Mouse (Mus musculus) megakaryocyte-erythroid progenitor cell, adult 5-6 weeks (primary cell): ENCODE results near the gene Rita1. TPM values are rescaled to one million over a fixed set of nuclear protein-coding genes. Genes with fewer than 3 reads are reported as not detected.

Experiments used
- ATAC-seq: replicated peaks from 2 replicates; pipeline ENCODE4 v1.8.0; 2016; ENCODE audit warnings: mild to moderate bottlenecking, inconsistent platforms; ENCODE audit not compliant: severe bottlenecking, poor library complexity, low FRiP score, low TSS enrichment
- total RNA-seq, 2 experiments: library from RNA; stranded (forward) in 1 of 2; stranded (reverse) in 1 of 2; fragments of 200-1000, 215-1000 nt in 1 of 2; fragments of >200 nt in 1 of 2; fragmentation: Nextera tagmentation in 1 of 2; gene quantifications; 2 replicates each; pipeline ENCODE4 v1.2.3; 2014 to 2017

Gene Rita1
- total RNA-seq, 2 experiments from 2014 or later: 5.5 to 11.8 TPM

GRCm38 (mm10) chr5:120605241-120605661 is 7.1 kb downstream of the Rita1 start:
- ATAC-seq: no peak

DNA sequence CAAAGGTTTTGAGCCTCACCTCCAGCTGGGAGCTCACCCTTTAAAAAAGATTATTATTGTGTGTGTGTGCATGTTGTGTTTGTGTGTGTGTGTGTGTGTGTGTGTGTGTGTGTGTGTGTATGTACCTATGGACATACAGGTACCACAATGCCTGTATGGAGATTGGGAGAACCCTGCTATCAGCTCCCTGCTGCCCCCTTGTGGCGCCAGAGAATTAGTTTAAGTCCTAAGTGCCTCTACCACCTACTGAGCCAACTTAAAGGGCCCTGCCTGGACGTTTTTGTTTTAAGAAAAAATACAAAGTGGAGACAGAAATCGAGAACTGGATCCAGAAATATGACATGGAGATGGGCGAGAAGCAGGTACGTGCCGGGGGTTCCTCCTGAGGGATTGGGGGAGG is 7.5 kb downstream of the Rita1 start:
- no peak for ATAC-seq

DNA sequence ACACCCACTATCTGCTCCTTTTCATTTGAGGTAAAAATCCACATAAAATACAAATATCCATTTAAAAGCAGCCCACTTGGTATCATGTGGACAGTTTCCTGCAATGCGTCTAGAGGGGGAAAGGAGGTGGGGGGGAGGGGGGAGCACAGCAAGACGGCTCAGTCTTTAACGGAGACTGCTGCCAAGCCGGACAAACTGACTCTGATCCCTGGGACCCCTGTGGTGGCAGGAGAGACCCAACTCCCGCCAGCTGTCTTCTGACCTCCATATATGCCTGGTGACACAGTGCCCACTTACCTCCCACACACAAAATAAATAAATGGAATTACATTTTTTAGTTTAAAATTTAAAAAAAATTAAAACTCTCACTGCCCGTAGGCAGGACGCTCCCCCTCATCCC is 8.9 kb downstream of the Rita1 start:
- no peak for ATAC-seq

GRCm38 (mm10) chr5:120602210-120602609 is 10.2 kb downstream of the Rita1 start:
- no peak for ATAC-seq

DNA sequence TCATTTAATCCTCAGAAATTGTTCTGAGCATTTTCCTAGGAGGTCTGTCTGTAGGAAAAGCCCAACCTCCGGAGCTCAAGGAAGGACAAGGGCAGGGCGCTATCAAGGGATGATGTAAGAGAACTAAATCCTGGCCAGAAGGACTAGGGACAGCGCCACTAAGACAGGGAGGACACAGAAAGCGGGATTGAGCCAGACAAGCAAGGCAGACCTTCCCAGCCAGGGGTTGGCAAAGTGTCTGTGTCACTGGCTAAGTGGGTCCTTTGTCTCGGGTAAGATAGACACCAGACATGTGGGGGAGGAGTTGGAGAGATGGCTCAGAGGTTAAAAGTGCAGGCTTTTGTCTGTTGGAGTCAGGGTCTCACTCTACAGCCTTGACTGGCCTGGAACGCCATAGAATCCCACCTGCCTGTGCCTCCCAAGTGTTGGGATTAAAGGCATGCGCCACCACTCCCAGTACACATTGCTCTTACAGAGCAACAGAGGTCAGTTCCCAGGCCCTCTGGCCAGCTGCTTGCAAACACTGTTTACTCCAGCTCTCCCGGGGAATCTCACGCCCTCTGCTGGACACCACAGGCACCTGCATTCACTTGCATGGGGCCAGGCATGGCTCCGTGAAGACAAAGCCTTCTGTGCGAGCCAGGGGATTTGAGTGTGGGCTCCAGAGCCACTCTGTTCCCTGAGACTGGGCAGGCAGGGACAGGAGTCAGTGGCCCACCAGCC is 11.3 kb downstream of the Rita1 start:
- peak; percentile 24; the same call in 1 of the 2 replicates for ATAC-seq

GRCm38 (mm10) chr5:120599625-120600024 is 12.8 kb downstream of the Rita1 start:
- ATAC-seq: peak; percentile 84

DNA sequence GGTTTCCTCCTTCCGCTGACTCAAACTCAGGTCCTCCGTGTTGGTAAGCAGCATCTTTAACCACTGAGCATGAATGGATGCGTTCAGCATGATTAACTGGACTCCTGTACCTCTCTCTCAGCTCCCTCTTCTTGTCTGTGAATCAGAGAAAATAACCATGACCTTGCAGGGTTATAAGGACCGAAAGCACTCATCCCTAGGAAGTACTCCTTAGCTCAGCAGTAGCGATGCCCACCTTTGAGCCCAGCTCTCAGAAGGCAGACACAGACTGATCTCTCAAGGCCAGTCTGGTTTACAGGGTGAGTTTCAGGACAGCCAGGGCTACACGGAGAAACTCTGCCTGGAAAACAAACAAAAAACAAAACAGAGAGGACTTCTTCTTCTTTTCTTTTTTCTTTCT is 17.9 kb downstream of the Rita1 start:
- no peak for ATAC-seq

DNA sequence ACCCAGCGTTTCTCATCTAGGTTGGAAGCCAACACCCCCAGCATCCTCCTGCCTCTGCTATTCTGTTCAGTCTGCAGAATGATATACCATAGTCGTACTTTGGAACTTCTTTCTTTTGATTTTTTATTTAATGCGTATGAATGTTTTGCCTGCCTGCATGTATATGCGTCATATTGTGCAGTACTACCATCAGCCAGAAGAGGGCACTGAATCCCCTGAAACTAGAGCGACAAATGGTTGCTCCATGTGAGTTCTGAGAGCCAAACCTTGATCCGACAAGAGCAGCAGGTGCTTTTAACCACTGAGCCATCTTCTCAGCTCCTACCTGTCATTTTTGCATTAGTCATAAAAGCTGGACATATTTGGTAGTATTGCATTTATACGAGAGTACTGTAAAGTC is 20.2 kb downstream of the Rita1 start:
- no peak for ATAC-seq

- ATAC-seq: no peak
These were observed 21.9 kb downstream of the Rita1 start for GRCm38 (mm10) chr5:120590356-120591010.

GRCm38 (mm10) chr5:120588569-120589094 is 23.8 kb downstream of the Rita1 start, which contains the start of the genes Tpcn1 and Iqcd:
Gene Tpcn1 (minus strand): TSS chr5:120588673.
Gene Iqcd (plus strand): TSS chr5:120589016.
- ATAC-seq: peak; percentile 88

GRCm38 (mm10) chr5:120587940-120588568 is 24.3 kb downstream of the Rita1 start:
- 0 out of 2 replicates have a peak, but pooled peaks have one; percentile 0 for ATAC-seq

DNA sequence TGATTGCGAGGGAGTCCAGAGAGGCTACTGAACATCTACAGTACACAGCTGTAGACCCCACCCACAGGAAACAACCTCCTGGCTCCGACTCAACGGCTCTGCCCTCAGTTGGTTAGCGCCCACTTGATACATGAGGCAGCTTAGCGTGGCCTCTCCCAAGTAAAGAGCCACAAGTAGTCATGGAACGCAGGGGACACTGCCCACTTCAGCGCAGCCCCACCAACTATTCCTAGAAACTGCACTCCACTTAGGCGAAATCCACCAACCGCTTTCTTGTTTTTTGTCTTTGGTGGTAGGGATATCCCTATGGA is 24.8 kb downstream of the Rita1 start:
- ATAC-seq: peak; percentile 39

DNA sequence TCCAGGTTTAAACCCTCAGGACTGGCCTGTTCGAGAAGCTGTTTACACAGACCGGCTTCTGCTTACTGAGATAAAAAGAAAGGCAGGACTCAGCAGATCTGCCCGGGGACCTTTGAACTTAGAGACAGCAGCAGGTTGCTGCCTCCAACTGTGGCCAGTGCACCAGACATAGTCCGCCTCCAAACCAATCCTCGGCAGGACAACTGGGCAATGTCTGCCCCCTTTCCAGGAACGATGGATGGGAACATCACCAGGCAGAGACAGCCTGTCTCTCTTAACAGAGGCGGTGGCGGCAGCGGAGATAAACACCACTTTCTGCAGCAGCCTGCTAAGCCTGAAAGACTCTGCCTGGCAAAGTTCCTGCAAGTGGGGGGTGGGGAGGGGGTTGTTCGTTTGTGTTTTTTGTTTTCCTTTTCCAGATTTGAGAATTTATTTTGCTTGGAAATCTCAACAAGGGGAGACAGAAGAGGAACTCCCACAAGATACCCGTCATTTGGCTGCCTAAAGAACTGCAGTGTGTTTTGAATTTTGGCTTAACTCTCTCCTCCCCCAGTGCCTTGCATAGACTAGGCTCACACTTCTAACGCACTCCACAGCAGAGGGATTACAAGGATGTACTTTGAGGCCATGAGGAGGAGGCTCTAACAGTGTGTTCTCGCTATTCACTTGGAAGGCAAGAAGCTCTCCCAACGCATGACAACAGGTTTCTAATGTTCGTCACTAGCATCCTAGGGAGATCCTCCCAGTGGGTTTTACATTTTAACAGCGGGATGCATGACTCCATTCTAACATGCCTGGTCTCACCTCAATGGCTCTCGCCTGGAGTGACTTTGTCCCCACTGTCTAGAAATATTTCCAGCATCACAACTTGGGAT is 25.4 kb downstream of the Rita1 start:
- ATAC-seq: peak; percentile 35

DNA sequence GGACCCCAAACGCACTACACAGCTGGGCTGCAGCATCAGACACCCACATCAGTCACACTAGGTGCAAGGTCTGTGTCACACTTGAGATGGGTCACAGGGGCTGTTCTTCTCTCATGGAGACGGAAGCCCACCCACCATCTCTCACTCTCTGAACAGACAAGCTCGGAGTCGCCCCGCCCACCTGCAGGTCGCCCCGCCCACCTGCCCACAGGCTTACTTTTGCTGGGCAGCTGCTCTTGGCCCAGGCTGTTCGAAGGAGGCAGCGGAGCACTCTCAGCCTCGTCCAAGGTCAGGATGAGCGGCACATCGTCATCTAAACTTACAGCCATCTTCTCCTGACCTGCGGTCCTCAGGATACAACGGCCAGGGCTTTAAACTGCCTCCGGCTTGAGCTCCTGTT is 27.4 kb downstream of the Rita1 start:
- ATAC-seq: no peak

DNA sequence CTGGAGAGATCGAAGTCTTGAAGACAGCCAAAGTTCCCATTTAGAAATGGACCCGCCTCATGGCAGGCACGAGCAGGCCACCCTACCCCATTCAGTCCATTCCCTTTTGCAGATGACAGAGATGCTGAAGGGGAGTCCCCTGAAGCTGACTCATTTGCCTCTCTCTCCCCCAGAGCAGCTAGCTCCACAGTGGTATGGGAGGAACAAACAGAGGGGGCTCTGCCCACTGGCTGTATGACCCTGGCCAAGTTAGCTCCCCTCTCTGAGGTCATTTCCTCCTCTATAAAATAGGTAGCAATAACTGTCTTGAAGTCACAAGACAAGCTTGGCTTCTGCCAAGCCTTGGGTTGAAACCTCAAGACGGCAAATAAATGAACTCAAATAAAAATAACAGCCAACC is 28.9 kb downstream of the Rita1 start:
- no peak for ATAC-seq

GRCm38 (mm10) chr5:120582002-120582401 is 30.4 kb downstream of the Rita1 start:
- no peak for ATAC-seq

GRCm38 (mm10) chr5:120579898-120580626 is 32.3 kb downstream of the Rita1 start:
- no peak for ATAC-seq

- no peak for ATAC-seq
These were observed 33.0 kb downstream of the Rita1 start for GRCm38 (mm10) chr5:120579211-120579897.
